Mouse (Mus musculus) spleen, postnatal 36 days (tissue): ENCODE data around the gene Spop.
"Not testable (repeated sequence)": the region's sequence is repeated elsewhere in the genome, so short reads cannot be mapped to it uniquely, and the experiment has no call there.

Experiments used
- DNase-seq, 2 experiments: peaks; one replicate each; pipeline ENCODE4 v3.0.0; 2022; ENCODE audit warnings: low spot score in 2 of 2, mixed read lengths in 1 of 2

The Spop gene

DNA sequence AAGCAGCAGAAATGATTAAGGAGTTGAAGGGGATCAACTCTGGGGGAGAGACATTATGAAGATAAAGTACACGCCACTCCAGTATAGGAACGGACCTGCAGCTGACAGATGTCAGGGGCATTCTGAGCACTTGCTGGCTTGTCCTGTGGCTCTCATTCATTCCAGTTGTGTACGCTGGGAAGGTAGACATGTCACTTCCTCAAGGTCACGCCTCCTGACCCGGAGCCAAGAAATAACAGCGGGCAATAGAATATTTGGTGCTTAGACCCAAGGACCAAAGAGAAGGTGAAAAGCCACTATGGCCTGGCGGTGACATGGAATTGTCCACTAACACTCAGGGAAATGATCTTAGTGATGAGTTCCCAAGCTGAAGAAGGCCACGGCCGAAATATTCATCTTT is 82.0 kb downstream of the Spop start:
- DNase-seq = no peak

DNA sequence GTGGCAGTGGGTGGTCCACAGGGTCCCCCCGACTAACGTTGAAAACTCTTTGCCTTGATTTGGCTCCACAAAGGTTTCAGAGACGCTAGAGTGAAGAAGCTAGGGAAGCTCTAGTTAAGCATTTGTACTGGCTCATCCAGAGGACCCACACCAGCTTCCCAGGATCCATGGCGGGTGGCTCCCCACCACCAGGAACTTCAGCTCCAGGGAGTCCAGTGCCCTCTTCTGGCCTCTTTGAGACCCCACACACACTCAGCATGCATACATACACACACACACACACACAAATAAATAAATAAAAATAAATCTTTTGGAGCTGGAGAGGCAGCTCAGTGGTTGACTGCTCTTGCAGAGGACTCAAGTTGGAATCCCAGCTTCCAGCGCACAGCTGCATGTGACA is 84.0 kb downstream of the Spop start:
- DNase-seq = no peak

DNA sequence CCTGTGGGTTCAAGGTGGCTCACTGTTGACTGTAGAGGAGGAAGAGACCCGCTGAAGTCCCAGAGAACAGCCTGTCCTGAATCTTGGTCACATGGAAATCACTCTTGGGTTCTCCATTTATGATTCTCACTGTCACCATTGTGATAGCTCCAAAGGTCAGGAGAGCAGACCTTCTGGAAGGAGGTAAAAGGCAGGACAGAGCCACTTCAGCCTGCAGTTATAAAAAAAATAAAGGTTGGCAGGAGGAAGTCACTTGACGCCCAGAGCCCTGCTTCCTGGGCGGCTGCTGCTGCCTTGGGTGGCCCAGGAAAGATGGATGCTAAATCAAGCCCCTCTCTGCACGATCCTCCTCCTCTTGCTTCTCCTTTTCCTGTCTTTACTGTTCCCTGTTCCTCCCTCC is 86.5 kb downstream of the Spop start:
- no peak for DNase-seq

DNA sequence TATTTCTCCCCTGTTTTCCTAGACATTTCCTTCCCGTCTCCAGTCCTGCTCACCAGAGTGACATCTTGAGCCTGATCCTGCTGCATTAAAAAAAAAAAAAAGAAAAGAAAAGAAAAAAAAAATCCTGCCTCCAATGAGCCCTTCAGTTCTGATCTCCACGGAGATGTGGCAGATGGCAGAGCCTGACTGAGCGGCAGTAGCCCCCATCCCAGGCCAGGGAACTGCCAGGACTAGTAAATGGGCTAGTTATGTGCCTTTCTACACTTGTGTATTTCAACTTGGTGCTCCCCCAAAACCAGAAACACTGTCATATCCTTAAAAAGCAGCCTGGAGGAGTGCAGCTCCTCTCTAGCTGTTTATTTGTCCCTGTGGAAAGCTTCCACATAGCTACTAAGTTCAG is 87.0 kb downstream of the Spop start:
- no peak for DNase-seq

DNA sequence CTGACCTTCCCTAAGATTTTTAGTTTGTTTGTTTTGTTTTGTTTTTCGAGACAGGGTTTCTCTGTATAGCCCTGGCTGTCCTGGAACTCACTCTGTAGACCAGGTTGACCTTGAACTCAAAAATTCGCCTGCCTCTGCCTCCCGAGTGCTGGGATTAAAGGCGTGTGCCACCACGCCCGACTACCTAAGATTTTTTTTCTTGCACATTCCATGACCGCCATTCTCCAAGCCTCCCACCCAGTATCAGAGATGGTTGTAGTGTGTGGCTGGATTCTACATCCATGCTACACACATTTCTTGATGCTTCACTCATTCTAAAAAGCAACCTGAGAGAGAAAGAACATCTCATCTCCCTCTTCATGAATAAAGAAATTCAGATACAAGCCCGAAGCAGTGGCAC is 87.9 kb downstream of the Spop start:
- DNase-seq = not testable (repeated sequence)

DNA sequence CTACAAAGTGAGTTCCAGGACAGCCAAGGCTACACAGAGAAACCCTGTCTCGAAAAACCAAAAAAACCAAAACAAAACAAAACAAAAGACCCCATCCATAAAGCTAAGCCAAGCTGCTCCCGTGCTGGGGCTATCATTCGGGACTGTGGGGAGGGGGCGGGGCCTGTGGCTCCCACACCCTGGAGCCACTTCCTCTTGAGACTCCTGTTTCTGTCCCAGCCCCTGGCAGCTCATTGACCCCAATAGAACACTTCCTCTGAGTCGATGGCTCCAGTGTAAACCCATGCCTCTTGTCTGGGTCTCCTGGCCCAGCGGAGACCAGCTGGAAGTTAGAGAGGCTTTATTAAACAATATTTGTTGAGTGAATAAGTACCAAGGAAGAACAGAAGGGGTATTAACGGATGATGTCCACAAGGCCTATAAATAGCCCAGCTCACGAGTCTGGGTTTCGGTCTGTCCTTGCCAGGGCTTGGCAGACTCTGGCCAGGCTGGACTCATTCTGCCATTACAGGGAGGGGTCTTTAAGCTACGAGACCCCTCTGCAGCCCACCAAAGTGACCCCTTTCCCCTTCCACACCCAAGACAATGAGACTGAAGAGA is 89.8 kb downstream of the Spop start:
- DNase-seq = no peak

- no peak for DNase-seq
Measured at GRCm38 (mm10) chr11:95504271-95504731, 90.4 kb downstream of the Spop start.

DNA sequence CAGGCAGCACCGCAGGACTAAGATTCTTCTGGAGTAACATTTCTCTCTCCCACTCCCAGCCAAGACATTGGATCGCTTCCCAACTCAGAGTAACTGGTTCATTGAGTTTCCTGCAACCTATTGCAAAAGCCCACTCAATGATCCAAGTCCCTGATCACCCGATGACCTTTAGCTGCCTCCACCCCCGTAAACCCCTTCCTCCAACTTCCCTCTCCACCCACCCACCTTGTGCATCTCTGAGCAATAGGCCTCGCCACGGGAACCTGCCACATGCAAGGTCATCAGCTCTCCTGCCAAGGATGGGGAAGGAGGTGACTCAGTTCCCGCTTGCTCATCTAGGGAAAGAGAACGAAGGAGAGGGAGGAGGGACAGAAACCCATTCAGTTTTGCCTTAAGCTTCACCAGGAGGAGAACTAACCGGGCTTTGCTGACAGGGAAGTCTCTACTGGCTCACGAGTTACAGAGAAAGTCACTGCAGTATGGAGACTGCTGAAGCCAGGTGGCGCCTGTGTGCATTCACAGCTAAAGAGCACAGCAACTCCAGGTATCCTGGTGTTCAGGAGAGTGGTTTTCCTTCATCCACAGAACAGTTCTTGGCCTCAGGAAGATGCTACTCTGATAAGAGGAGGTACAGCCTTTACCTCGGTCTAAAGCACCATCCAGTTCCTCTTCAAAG is 93.3 kb downstream of the Spop start:
- DNase-seq = no peak

DNA sequence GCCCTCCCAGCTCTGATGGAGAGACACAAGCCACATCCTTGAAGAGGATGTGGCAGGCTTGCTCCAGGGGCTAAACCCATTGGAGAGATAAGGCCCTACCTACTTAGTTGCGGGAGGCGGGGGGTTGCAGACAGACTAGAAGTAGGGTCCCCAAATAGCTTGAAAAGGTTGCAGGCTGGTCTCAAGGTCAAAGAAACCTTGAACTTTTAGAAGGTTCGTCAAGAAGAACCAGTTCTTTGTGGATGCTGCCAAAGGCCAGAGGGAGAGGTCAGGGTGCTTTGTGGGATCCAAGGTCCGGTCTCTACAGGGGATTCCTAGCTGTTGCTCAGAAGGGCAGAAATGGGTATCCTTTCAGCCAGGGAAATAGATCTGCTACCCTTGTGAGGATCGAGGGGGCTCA is 93.9 kb downstream of the Spop start:
- DNase-seq = no peak

GRCm38 (mm10) chr11:95508211-95508926 is 94.5 kb downstream of the Spop start:
- no peak for DNase-seq

DNA sequence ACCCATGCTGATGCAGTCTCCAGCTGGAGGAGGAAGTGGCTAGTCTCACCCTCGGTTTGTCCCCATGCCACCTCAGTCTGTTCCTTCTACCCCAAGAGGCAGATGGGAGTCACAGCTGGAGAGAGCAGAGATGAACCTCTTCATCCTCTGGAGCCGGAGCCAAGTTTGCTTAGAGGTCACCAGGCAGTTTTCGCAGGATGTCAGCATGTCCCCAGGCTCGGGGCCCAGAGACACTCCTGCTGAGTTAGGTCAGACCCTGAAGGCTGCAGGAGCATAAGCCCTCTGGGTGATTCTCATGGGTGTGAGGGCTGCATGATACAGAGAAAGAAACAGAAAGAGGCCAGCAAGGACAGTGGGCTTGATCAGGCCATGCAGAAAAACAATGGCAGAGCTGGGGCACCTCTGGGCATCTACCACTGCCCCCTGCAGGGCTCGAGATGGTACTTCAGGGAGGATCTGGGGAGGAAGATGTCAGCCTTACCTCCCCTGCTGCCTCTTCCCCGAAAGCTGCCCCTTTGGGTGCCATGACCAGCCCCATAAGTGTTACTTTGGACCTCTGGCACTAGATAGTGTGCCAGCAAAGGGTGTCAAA is 95.3 kb downstream of the Spop start:
- no peak for DNase-seq

GRCm38 (mm10) chr11:95510631-95511030 is 96.8 kb downstream of the Spop start:
- no peak for DNase-seq

- DNase-seq = no peak
Measured at GRCm38 (mm10) chr11:95511919-95512318, 98.0 kb downstream of the Spop start.

DNA sequence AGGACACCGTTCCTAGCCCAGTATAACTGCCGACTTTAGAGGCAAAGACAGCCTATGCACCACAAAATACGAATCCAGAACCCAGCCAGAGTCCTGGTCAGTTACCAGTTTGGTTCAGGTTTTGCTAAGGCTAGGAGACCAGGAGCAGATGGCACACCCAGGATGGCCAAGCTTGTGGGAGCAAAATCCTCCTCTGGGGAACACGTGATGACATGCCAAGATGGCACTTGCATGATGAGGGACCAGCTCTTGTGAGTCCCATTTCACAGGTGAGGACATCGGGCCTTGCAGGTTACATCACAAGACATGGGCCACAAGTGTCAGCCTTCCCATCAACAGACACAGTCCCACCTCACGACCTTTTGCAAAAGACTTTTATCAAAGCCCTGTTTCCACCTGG is 98.5 kb downstream of the Spop start:
- DNase-seq = no peak

GRCm38 (mm10) chr11:95513461-95514297 is 99.8 kb downstream of the Spop start:
- DNase-seq = no peak

- DNase-seq = peak; percentile 19 to 41
Measured at GRCm38 (mm10) chr11:95514298-95514861, 100.5 kb downstream of the Spop start, which contains the start of gene Nxph3. Gene Nxph3 (minus strand): TSS chr11:95514570.

DNA sequence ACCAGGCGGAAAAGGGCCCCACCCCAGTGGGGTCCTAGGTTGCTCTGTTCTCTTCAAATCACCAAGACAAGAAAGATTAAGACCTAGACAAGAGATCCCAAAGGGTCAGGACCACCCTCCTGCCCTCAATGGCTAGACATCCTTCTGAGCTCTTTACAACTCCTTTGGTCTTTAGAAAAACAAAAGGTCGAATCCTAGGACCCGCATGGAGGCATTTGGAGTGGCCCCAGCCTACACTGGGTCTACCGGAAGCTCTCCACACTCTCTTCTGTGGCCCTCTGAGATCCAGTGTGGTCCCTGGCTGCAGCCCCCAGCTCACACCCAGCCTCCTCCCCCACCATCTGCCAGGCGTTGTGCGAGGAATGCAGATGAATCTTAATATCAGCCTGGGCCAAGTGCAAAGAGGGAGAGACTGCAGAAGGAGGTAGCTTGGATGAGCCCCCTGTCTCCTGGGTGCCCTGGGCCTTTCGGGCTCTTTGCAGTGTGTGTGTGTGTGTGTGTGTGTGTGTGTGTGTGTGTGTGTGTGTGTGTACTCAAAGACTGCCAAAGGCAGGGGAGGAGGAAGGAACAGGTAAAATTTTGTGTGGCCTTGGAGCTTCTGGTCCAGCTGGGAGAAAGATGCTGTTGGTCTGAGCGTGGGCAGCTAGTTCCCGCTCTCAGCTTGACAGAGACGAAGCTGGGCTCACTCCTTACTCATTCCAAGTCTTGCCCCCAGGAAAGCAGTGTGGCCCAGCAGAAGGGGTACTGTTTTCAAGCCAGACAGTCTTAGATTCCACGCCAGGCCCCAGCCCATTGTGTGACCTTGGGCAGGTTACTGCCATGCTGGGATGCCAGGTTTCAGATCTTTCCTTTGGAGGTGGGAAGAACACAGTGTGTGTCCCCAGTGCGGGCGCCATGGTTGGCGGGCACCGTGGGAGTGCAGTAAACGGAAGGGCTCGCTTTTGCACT is 101.8 kb downstream of the Spop start:
- no peak for DNase-seq

DNA sequence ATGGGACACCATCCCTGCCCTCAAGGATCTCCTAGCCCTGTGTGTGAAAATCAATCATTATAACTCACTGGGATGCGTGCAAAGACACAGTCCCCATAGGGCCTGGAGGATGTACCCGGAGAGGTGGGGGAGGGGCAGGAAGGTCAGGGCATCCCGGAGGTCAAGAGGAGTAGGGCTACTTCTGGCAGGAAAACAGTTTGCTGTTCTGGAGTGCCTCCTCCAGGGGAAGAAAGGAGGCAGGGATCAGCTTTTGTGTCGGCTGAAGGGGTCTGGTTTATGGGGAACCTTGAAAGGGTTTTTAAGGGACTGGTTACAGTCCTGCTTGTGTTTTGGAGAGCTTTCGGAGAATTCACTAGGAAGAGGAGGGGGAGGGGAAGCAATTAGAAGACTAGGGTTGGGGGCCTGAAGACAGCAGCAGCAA is 102.6 kb downstream of the Spop start:
- DNase-seq = no peak

DNA sequence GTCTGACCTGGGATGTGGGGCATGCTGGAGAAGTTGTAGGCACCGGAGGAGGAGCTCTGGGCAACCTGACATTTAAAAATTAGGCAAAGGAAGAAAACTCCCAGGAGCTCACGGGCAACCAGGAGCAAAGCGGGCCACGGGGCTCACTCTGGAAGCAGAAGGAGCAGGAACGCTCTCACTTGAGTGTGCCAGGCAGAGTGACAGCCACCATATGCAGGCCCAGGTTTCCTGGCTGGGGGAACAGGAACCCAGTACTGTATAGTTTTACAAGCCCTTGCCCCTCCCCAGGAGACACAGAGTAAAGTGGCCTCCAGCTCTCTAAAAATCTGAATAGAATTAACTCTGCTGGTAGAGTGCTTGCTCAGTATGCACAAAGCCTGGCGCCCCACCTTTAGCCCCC is 103.3 kb downstream of the Spop start:
- no peak for DNase-seq

- DNase-seq = no peak
Measured at GRCm38 (mm10) chr11:95519299-95519698, 105.4 kb downstream of the Spop start.
